Mouse (Mus musculus): ENCODE results near the gene Pum3. TPM values are rescaled to one million over a fixed set of nuclear protein-coding genes. Genes with fewer than 3 reads are reported as not detected.
A peak's percentile ranks its signal among the peaks of the same experiment; 100 is the strongest.

Gene Pum3
- polyA plus RNA-seq, 1 experiment: 6.9 TPM

GRCm38 (mm10) chr19:27360381-27360780 is 69.2 kb downstream of the Pum3 start:
- Histone ChIP-seq H3K27ac (ENCODE audit: control insufficient read depth, insufficient read depth, low read depth, low read length) (no peak overlapping the region), H3K4me1 (ENCODE audit: control insufficient read depth, insufficient read depth, low read length) (peaks cover 2% of the 10 kb centered on the region; the same call in 1 of the 2 replicates), H3K4me3 (ENCODE audit: control insufficient read depth, low read depth, low read length) (no peak overlapping the region), H3K27me3 (ENCODE audit: control insufficient read depth, insufficient read depth, low read length) (no peaks in the 10 kb centered on the region), H3K36me3 (ENCODE audit: control insufficient read depth, insufficient read depth, low read length) (no peaks in the 10 kb centered on the region)
- TF ChIP-seq CTCF (IDR thresholded peaks at IDR 0.05; ENCODE audit: control insufficient read depth, insufficient read depth, insufficient replicate concordance, low read depth, low read length) (no peak), POLR2A (IDR thresholded peaks at IDR 0.05; ENCODE audit: control insufficient read depth, low read depth, low read length) (no peak)

GRCm38 (mm10) chr19:27351700-27352099 is 77.9 kb downstream of the Pum3 start:
- Histone ChIP-seq H3K27me3 (ENCODE audit: control insufficient read depth, insufficient read depth, low read length) (no peaks in the 10 kb centered on the region), H3K36me3 (ENCODE audit: control insufficient read depth, insufficient read depth, low read length) (no peaks in the 10 kb centered on the region), H3K4me1 (ENCODE audit: control insufficient read depth, insufficient read depth, low read length) (no peaks in the 10 kb centered on the region), H3K4me3 (ENCODE audit: control insufficient read depth, low read depth, low read length) (no peak overlapping the region), H3K27ac (ENCODE audit: control insufficient read depth, insufficient read depth, low read depth, low read length) (no peak overlapping the region)
- TF ChIP-seq POLR2A (IDR thresholded peaks at IDR 0.05; ENCODE audit: control insufficient read depth, low read depth, low read length): no peak
- no peak for TF ChIP-seq CTCF (IDR thresholded peaks at IDR 0.05; ENCODE audit: control insufficient read depth, insufficient read depth, insufficient replicate concordance, low read depth, low read length)

- H3K27me3 ChIP-seq (ENCODE audit: control insufficient read depth, insufficient read depth, low read length): no peaks in the 10 kb centered on the region
- H3K4me1 ChIP-seq (ENCODE audit: control insufficient read depth, insufficient read depth, low read length): no peaks in the 10 kb centered on the region
- TF ChIP-seq CTCF (IDR thresholded peaks at IDR 0.05; ENCODE audit: control insufficient read depth, insufficient read depth, insufficient replicate concordance, low read depth, low read length): no peak
- TF ChIP-seq POLR2A (IDR thresholded peaks at IDR 0.05; ENCODE audit: control insufficient read depth, low read depth, low read length): no peak
- no peaks in the 10 kb centered on the region for H3K36me3 ChIP-seq (ENCODE audit: control insufficient read depth, insufficient read depth, low read length)
- H3K4me3 ChIP-seq (ENCODE audit: control insufficient read depth, low read depth, low read length): peak overlapping the region; percentile 61
- no peak overlapping the region for H3K27ac ChIP-seq (ENCODE audit: control insufficient read depth, insufficient read depth, low read depth, low read length)
These were observed 83.1 kb downstream of the Pum3 start for GRCm38 (mm10) chr19:27346501-27346900.

Other genes starting within 250 kb of the Pum3 start
- 0.28 and 0.53 TPM in 2 replicates for gene Vldlr, start 213.3 kb downstream of the Pum3 start, polyA plus RNA-seq (2012; rRNA removed)
- 0.13 and 0.17 TPM in 2 replicates for gene Kcnv2, start 107.2 kb downstream of the Pum3 start, polyA plus RNA-seq (2012; rRNA removed)